Mouse (Mus musculus) hindbrain, embryonic 11.5 days (tissue): ENCODE measurements around the gene Fndc1. TPM values are rescaled to one million over a fixed set of nuclear protein-coding genes. Genes with fewer than 3 reads are reported as not detected.

Experiments
- ATAC-seq: fragments of 200-750 bp; cut with Nextera tagmentation; 2 replicates; pipeline ENCODE4 v1.8.0; 2017; ENCODE audit warnings: mild to moderate bottlenecking, moderate TSS enrichment, moderate library complexity; ENCODE audit not compliant: low FRiP score
- DNase-seq: peaks from one replicate; pipeline ENCODE4 v3.0.0-alpha.2; 2015; ENCODE audit warnings: low spot score
- H3K27ac ChIP-seq: fragments of 300-500 bp; sonication (generic); 2 replicates; pipeline ENCODE4 v1.5.1; 2014; ENCODE audit warnings: mild to moderate bottlenecking, low read depth, low read length
- H3K27me3 ChIP-seq: fragments of 300-500 bp; sonication (generic); 2 replicates; pipeline ENCODE4 v1.6.1; 2014; ENCODE audit warnings: mild to moderate bottlenecking, low read length, moderate library complexity, mixed read lengths; ENCODE audit not compliant: control insufficient read depth, insufficient read depth
- H3K36me3 ChIP-seq: fragments of 300-500 bp; sonication (generic); 2 replicates; pipeline ENCODE4 v1.6.1; 2014; ENCODE audit warnings: mild to moderate bottlenecking, low read length, moderate library complexity, mixed read lengths; ENCODE audit not compliant: control insufficient read depth, insufficient read depth
- H3K4me1 ChIP-seq: fragments of 300-500 bp; sonication (generic); replicated peaks from 2 replicates; pipeline ENCODE4 v1.6.1; 2014; ENCODE audit warnings: low read length, mixed read lengths; ENCODE audit not compliant: control insufficient read depth, insufficient read depth
- H3K4me2 ChIP-seq: fragments of 300-500 bp; sonication (generic); replicated peaks from 2 replicates; pipeline ENCODE4 v1.6.1; 2014; ENCODE audit warnings: mild to moderate bottlenecking, low read depth, low read length
- H3K4me3 ChIP-seq: fragments of 300-500 bp; sonication (generic); 2 replicates; pipeline ENCODE4 v1.5.1; 2014; ENCODE audit warnings: low read depth, low read length
- H3K9ac ChIP-seq: fragments of 300-500 bp; sonication (generic); 2 replicates; pipeline ENCODE4 v1.6.1; 2014; ENCODE audit warnings: low read depth, low read length
- H3K9me3 ChIP-seq: fragments of 300-500 bp; sonication (generic); 2 replicates; pipeline ENCODE4 v1.6.1; 2016; ENCODE audit warnings: low read length; ENCODE audit not compliant: control insufficient read depth
- WGBS: fragments of 180-500 bp; shearing (Covaris S2); extraction: QIAGEN DNeasy Blood & Tissue Kit; methylation state at CpG from one replicate; pipeline ENCODE4 v1.1.7; 2014; 5-methylcytosine and 5-hydroxymethylcytosine counted together
- polyA plus RNA-seq: library from polyadenylated mRNA; unstranded; fragments of >200 nt; fragmentation: Nextera tagmentation; extraction: Ambion mirVana; gene quantifications from 2 replicates; pipeline ENCODE4 v1.2.1, GENCODE M21; 2014

Gene Fndc1
- polyA plus RNA-seq, 1 experiment from 2014 or later = 1.2 TPM

DNA sequence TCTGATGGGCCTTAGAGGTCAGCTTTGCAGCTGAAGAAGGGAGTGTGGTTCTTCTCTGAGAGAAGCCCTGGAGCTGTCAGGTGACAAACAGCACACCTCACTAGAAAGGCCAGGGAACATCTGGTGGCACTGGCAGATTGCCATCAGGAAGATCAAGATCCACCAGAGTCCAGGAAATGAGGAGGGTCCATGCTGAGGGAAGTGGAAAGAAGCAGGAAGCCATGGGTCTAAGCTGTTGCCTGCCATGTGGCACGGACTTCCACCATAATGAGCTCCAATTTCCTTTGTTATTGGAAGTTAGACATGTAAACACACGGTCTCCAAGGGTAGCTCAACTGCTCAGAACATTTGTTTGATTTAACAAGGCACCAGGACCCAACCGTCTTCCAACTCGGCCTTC lies 120.0 kb downstream of the Fndc1 start:
- H3K27ac ChIP-seq = no peak overlapping the region
- no peak overlapping the region for H3K9ac ChIP-seq
- DNase-seq (no peak), ATAC-seq (no peak)
- H3K4me3 ChIP-seq = no peak overlapping the region
- H3K4me1 ChIP-seq = no peaks in the 10 kb centered on the region
- no peaks in the 10 kb centered on the region for H3K36me3 ChIP-seq
- no peak overlapping the region for H3K4me2 ChIP-seq
- no peaks in the 10 kb centered on the region for H3K27me3 ChIP-seq
- no peaks in the 10 kb centered on the region for H3K9me3 ChIP-seq
- WGBS = 71% methylated on average over 4 of the region's 4 CpGs

DNA sequence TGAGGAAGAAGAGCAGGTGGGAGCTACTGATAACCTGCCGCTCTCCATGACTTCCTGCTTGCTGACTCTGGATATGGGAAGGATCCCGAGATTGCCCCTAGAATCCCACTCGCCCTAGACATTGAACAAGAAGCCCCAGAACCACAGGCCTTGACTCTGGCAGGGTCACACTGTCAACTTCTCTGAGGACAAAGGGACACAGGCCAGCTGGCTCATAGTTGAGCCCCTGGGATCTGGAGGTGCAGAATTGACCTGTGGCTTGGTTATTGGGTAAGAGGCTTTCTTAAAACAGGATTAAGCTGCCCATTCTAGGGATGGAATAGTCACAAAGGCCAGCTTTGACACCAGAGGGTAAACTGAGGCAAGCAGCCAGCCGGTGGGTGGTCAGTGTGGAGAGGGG lies 136.8 kb downstream of the Fndc1 start:
- H3K4me2 ChIP-seq = no peak overlapping the region
- WGBS = 88% methylated on average over 4 of the region's 4 CpGs
- H3K4me3 ChIP-seq = no peak overlapping the region
- ATAC-seq = no peak
- no peaks in the 10 kb centered on the region for H3K9me3 ChIP-seq
- H3K9ac ChIP-seq = no peak overlapping the region
- no peak overlapping the region for H3K27ac ChIP-seq
- DNase-seq = no peak
- no peaks in the 10 kb centered on the region for H3K4me1 ChIP-seq
- no peaks in the 10 kb centered on the region for H3K36me3 ChIP-seq
- no peaks in the 10 kb centered on the region for H3K27me3 ChIP-seq

Other genes starting within 250 kb of the Fndc1 start
- gene Tagap, start 98.7 kb upstream of the Fndc1 start, polyA plus RNA-seq = 0.51 and 0.52 TPM in 2 replicates
- 63.4 and 67.6 TPM in 2 replicates for gene Rsph3a, start 118.3 kb upstream of the Fndc1 start, polyA plus RNA-seq